Mouse (Mus musculus): ENCODE measurements around the gene Kazn.

Kazn gene

GRCm38 (mm10) chr4:142163862-142164261 lies 75.3 kb downstream of the Kazn start:
- no peak for DNase-seq (ENCODE audit: low spot score in 2 of 2)

GRCm38 (mm10) chr4:142162729-142163128 lies 76.5 kb downstream of the Kazn start:
- DNase-seq (ENCODE audit: low spot score in 2 of 2): no peak

GRCm38 (mm10) chr4:142162102-142162501 lies 77.1 kb downstream of the Kazn start:
- DNase-seq (ENCODE audit: low spot score in 2 of 2): no peak

GRCm38 (mm10) chr4:142160041-142160440 lies 79.2 kb downstream of the Kazn start:
- DNase-seq (ENCODE audit: low spot score in 2 of 2): no peak

- DNase-seq (ENCODE audit: low spot score in 2 of 2): no peak
Measured at GRCm38 (mm10) chr4:142156506-142156905, 82.7 kb downstream of the Kazn start.

- DNase-seq (ENCODE audit: low spot score in 2 of 2): no peak
Measured at GRCm38 (mm10) chr4:142154246-142154645, 85.0 kb downstream of the Kazn start.

GRCm38 (mm10) chr4:142153526-142153925 lies 85.7 kb downstream of the Kazn start:
- peak; percentile 72 to 89 for DNase-seq (ENCODE audit: low spot score in 2 of 2)

DNA sequence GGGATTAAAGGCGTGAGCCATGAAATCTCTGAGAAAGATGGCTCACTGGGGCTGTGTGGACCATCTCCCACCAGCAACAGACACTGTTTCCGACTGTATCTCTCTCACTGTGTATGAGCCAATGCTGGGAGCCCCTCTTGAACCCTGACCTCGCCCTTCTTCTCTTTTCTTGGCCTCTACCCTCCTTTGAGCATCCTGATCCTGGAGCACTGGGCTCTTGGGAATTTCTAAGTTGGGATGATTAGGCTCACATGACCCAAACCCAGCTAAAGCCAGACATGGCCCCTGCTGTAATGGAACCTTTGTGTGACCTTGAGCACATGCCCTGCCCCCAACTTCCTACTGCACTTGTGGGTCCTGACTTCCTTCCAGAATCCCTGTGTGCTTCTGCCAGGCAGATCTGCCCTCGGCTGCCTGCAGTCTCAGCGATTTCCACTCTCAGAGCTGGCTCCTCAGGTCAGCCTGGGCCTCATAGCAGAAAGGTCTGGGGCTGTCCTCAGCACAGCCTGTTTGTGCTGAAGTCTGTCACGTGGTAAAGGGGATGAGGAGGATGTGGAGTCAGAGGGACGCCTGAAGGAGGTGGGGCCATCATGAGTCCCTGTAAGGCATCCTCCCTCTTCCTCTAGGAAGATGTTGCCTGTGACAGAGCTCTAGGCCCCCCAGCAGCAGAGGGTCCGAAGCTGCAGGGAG lies 86.3 kb downstream of the Kazn start:
- no peak for DNase-seq (ENCODE audit: low spot score in 2 of 2)

GRCm38 (mm10) chr4:142150086-142150485 lies 89.1 kb downstream of the Kazn start:
- DNase-seq (ENCODE audit: low spot score in 2 of 2): no peak

- no peak for DNase-seq (ENCODE audit: low spot score in 2 of 2)
Measured at GRCm38 (mm10) chr4:142149202-142149601, 90.0 kb downstream of the Kazn start.

DNA sequence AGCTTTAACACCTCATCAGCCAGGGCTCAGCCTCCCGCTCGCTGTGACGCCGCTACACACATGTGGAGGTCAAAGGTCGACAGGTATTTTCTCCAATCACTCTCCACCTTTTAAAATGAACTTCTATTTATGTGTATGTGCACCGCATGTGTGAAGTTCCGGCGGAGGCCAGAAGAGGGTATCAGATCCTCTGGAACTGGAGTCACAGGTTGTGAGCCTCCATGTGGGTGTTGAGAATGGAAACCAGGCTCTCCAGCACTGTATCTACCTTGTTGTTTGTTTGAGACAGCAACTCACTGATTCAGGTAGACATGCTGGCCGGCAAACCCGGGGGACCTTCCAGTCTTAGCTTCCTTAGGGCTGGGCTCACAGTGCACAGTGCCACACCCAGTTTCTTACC lies 91.5 kb downstream of the Kazn start:
- DNase-seq (ENCODE audit: low spot score in 2 of 2): no peak

DNA sequence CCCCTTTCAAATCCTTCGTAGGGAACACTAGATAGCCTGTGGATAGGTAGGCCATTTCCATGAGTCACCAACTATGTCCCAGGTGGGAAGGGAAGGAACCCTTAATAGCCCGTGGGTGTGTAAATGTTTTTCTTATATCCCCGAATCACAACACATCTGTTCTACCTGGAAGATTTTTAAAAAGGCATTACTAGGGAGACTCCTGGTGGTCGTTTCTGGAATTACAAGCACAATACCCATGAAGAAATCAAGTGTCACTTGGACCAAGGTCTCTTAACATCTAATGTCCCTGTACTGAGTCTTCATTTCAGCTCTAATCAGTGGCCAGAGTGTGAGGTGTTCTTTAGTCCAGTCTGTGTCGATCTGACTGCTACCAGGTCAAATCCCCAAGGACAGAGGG lies 95.1 kb downstream of the Kazn start:
- no peak for DNase-seq (ENCODE audit: low spot score in 2 of 2)

- DNase-seq (ENCODE audit: low spot score in 2 of 2): no peak
Measured at GRCm38 (mm10) chr4:142143290-142143689, 95.9 kb downstream of the Kazn start.

DNA sequence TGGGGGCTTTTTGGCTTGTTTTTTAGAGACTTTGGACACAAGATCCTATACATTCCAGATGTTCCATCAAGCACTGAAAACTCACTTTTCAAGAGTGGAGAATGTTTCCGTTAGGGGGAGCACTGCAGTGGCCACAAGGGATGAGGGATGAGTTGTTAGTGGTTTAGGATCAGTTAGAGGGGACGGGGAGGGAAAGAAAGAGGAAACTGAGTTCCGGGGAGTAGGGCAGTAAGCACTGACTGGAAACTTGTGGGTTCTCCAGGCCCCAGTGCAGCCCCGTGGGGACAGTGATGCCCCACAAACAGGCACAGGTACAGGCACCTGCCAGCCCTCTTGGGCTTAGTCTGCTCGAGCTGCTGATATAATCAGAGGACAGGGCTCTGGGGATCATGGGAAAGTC lies 99.5 kb downstream of the Kazn start:
- DNase-seq (ENCODE audit: low spot score in 2 of 2): no peak

GRCm38 (mm10) chr4:142138356-142139099 lies 100.7 kb downstream of the Kazn start:
- no peak for DNase-seq (ENCODE audit: low spot score in 2 of 2)

GRCm38 (mm10) chr4:142136766-142137503 lies 102.3 kb downstream of the Kazn start:
- no peak for DNase-seq (ENCODE audit: low spot score in 2 of 2)

- no peak for DNase-seq (ENCODE audit: low spot score in 2 of 2)
Measured at GRCm38 (mm10) chr4:142135515-142135914, 103.7 kb downstream of the Kazn start.

- DNase-seq (ENCODE audit: low spot score in 2 of 2): no peak
Measured at GRCm38 (mm10) chr4:142130162-142130561, 109.0 kb downstream of the Kazn start.

GRCm38 (mm10) chr4:142127275-142127788 lies 111.9 kb downstream of the Kazn start:
- DNase-seq (ENCODE audit: low spot score in 2 of 2): no peak

GRCm38 (mm10) chr4:142126641-142127274 lies 112.4 kb downstream of the Kazn start:
- no peak for DNase-seq (ENCODE audit: low spot score in 2 of 2)

GRCm38 (mm10) chr4:142121164-142121563 lies 118.0 kb downstream of the Kazn start:
- no peak for DNase-seq (ENCODE audit: low spot score in 2 of 2)

GRCm38 (mm10) chr4:142118522-142118921 lies 120.7 kb downstream of the Kazn start:
- no peak for DNase-seq (ENCODE audit: low spot score in 2 of 2)
